Comparison of ENCODE assay signal across 9 mouse cellular contexts in genomic region chrX:52679045-52679444, GRCm38 (mm10).
DNase-seq lines count a peak whose midpoint lies in the region; ATAC-seq and TF ChIP-seq lines count a peak whose summit lies in the region.
"Had no signal": no experiment of that assay in that cellular context is flagged by ENCODE, and none has a peak within 500 bp of the region (broad histone marks: within the 10 kb centered on the region; RNA-seq: fewer than 3 reads in every experiment).

No protein-coding gene starts in this region.

- H3K4me3 ChIP-seq in forebrain, embryonic 11.5 days (ENCODE audit: low read depth, low read length), result no peak overlapping the region
- no peak overlapping the region for H3K4me3 ChIP-seq in forebrain, embryonic 13.5 days
- H3K4me3 ChIP-seq in spleen, adult 2 months (ENCODE audit: extremely low read depth, insufficient read depth, insufficient read length), result no peak overlapping the region
- H3K4me3 ChIP-seq in liver, embryonic 14.5 days (ENCODE audit: insufficient read depth in 1 of 2, low read depth in 2 of 2, low read length in 2 of 2), result no peak overlapping the region
- H3K4me3 ChIP-seq: neural tube, embryonic 12.5 days had no signal

- no peak overlapping the region for H3K27ac ChIP-seq in forebrain, embryonic 11.5 days (ENCODE audit: low read depth, low read length)
- no peak overlapping the region for H3K27ac ChIP-seq in forebrain, embryonic 13.5 days
- no peak overlapping the region for H3K27ac ChIP-seq in spleen, adult 2 months (ENCODE audit: insufficient read depth, low read length)
- H3K27ac ChIP-seq in liver, embryonic 14.5 days, result no peak overlapping the region
- H3K27ac ChIP-seq: neural tube, embryonic 12.5 days had no signal

- DNase-seq in forebrain, embryonic 11.5 days (ENCODE audit: low spot score), result peak; percentile 63
- DNase-seq in spleen, adult 2 months (ENCODE audit: low read depth in 1 of 2, low spot score in 2 of 2), result peak in 1 of 2 experiments; percentile 9
- DNase-seq in spleen, postnatal 14 days (ENCODE audit: low spot score in 2 of 2), result no peak
- DNase-seq in heart, postnatal 10 days, result peak; percentile 3 to 27
- peak in 1 of 3 experiments; percentile 0 for DNase-seq in liver, embryonic 14.5 days (ENCODE audit: low read depth in 3 of 3, low spot score in 3 of 3)
- peak; percentile 62 for DNase-seq in thymus, postnatal 25 days
- no peak for DNase-seq in adipocyte (ENCODE audit: low spot score)

- H3K9me3 ChIP-seq in forebrain, embryonic 11.5 days (ENCODE audit: control insufficient read depth, low read length), result no peaks in the 10 kb centered on the region
- H3K9me3 ChIP-seq in forebrain, embryonic 13.5 days (replicated peaks), result no peaks in the 10 kb centered on the region
- no peaks in the 10 kb centered on the region for H3K9me3 ChIP-seq in liver, embryonic 14.5 days (ENCODE audit: control insufficient read depth, low read length)
- H3K9me3 ChIP-seq: neural tube, embryonic 12.5 days had no signal

- TF ChIP-seq EP300 in liver, embryonic 14.5 days (IDR thresholded peaks at IDR 0.05; ENCODE audit: low read depth), result no peak

- H3K36me3 ChIP-seq in forebrain, embryonic 11.5 days (ENCODE audit: control insufficient read depth, insufficient read depth, low read length), result no peaks in the 10 kb centered on the region
- no peaks in the 10 kb centered on the region for H3K36me3 ChIP-seq in forebrain, embryonic 13.5 days (ENCODE audit: poor library complexity, severe bottlenecking)
- H3K36me3 ChIP-seq in spleen, adult 2 months (ENCODE audit: control insufficient read depth, insufficient read depth, low read length), result no peaks in the 10 kb centered on the region
- H3K36me3 ChIP-seq in liver, embryonic 14.5 days (replicated peaks; ENCODE audit: control insufficient read depth, insufficient read depth, low read depth), result no peaks in the 10 kb centered on the region
- H3K36me3 ChIP-seq: neural tube, embryonic 12.5 days had no signal

- no peaks in the 10 kb centered on the region for H3K27me3 ChIP-seq in forebrain, embryonic 11.5 days (ENCODE audit: control insufficient read depth, insufficient read depth, low read length)
- no peaks in the 10 kb centered on the region for H3K27me3 ChIP-seq in forebrain, embryonic 13.5 days
- no peaks in the 10 kb centered on the region for H3K27me3 ChIP-seq in spleen, adult 2 months (ENCODE audit: control insufficient read depth, insufficient read depth, low read length)
- no peaks in the 10 kb centered on the region for H3K27me3 ChIP-seq in liver, embryonic 14.5 days (ENCODE audit: control insufficient read depth, insufficient read depth, low read length)
- H3K27me3 ChIP-seq: neural tube, embryonic 12.5 days had no signal

- no peak for ATAC-seq in forebrain, embryonic 11.5 days (replicated peaks; ENCODE audit: low FRiP score)
- no peak for ATAC-seq in forebrain, embryonic 13.5 days
- ATAC-seq in liver, embryonic 14.5 days (ENCODE audit: insufficient read depth), result no peak

- intact Hi-C loops in heart, postnatal 10 days (cut with DNase I), result no loop called here

- no peaks in the 10 kb centered on the region for H3K4me1 ChIP-seq in forebrain, embryonic 11.5 days (replicated peaks; ENCODE audit: control insufficient read depth, insufficient read depth, low read length)
- no peaks in the 10 kb centered on the region for H3K4me1 ChIP-seq in forebrain, embryonic 13.5 days
- H3K4me1 ChIP-seq in spleen, adult 2 months (ENCODE audit: control insufficient read depth, insufficient read depth, insufficient read length), result no peaks in the 10 kb centered on the region; the same call in 1 of the 2 replicates
- H3K4me1 ChIP-seq in liver, embryonic 14.5 days (replicated peaks; ENCODE audit: control insufficient read depth in 2 of 2, insufficient read depth in 2 of 2, low read length in 1 of 2), result no peaks in the 10 kb centered on the region
- H3K4me1 ChIP-seq: neural tube, embryonic 12.5 days had no signal

- TF ChIP-seq POLR2A in spleen, adult 2 months (IDR thresholded peaks at IDR 0.05; ENCODE audit: low read depth, low read length), result no peak

- TF ChIP-seq CTCF in spleen, adult 2 months (IDR thresholded peaks at IDR 0.05; ENCODE audit: extremely low read depth, insufficient read depth, insufficient read length, insufficient replicate concordance), result peak; percentile 17; the same call in 1 of the 2 replicates
- 0 out of 2 replicates have a peak, but pooled peaks have one; percentile 21 for TF ChIP-seq CTCF in liver, embryonic 14.5 days (IDR thresholded peaks at IDR 0.05; ENCODE audit: low read depth)

- no peak overlapping the region for H3K4me2 ChIP-seq in forebrain, embryonic 11.5 days (ENCODE audit: low read depth, low read length, severe bottlenecking)
- H3K4me2 ChIP-seq in forebrain, embryonic 13.5 days, result no peak overlapping the region
- H3K4me2 ChIP-seq in liver, embryonic 14.5 days (ENCODE audit: low read depth), result no peak overlapping the region
- H3K4me2 ChIP-seq: neural tube, embryonic 12.5 days had no signal

- 19% methylated on average over 5 of the region's 5 CpGs for WGBS in forebrain, embryonic 11.5 days
- WGBS in forebrain, embryonic 13.5 days, result 15% methylated on average over 5 of the region's 5 CpGs
- 34% methylated on average over 5 of the region's 5 CpGs for WGBS in spleen, adult 2 months
- WGBS in liver, embryonic 14.5 days (ENCODE audit: insufficient replicate concordance), result 30% methylated on average over 5 of the region's 5 CpGs

- H3K9ac ChIP-seq in forebrain, embryonic 11.5 days (ENCODE audit: low read length), result no peak overlapping the region
- no peak overlapping the region for H3K9ac ChIP-seq in forebrain, embryonic 13.5 days
- H3K9ac ChIP-seq in liver, embryonic 14.5 days (replicated peaks), result no peak overlapping the region
- H3K9ac ChIP-seq: neural tube, embryonic 12.5 days had no signal

Comparison
In these comparisons a context has a peak if more than half of its experiments do, and no peak if none do; other contexts are left out.
1. DNase-seq: peak in forebrain, embryonic 11.5 days (single experiment), heart, postnatal 10 days (2 of 2) and thymus, postnatal 25 days (single experiment); none in spleen, postnatal 14 days (0 of 2) and adipocyte (single experiment).